Mouse (Mus musculus): ENCODE data around the gene Ube4a.

DNA sequence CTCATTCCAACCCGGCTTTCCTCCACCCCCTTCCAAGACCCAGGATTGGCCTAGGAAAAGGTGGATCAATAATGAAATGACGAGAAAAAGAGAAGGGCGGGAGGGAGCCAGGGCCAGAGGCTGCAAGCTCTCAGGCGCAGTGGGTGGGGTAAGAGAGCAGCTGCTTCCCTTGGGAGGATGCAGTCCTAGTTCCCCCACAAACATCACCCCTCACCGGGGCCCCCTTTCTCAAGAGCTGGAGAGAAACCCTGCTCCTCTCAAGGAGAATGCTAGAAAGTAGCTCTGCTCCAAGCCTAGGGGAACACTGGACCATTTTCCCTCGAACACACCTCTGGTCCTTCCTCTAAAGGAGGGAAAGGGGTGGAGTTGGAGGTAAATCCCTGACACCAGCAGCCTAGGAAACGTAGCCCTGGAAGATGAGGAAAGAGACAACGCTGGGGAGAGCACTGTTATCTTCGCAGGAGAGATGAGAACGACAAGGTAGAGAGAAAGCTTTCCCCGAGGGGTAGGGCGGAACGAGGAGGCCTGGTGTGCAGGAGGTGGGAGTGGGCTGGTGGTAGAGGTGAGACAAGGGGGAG lies 85.6 kb downstream of the Ube4a start:
- TF ChIP-seq CTCF (IDR thresholded peaks at IDR 0.05; ENCODE audit: low read depth, low read length): no peak
- TF ChIP-seq POLR2A (IDR thresholded peaks at IDR 0.05; ENCODE audit: insufficient read depth, low read length): no peak
- TF ChIP-seq EP300 (IDR thresholded peaks at IDR 0.05; ENCODE audit: insufficient read depth, low read depth, low read length): no peak

Data from ES-Bruce4 (cell line).